Mouse (Mus musculus) ES-E14 (cell line): Measurements from ENCODE around the gene Msl3l2. TPM values are rescaled to one million over a fixed set of nuclear protein-coding genes. Genes with fewer than 3 reads are reported as not detected.

Source experiments
- DNase-seq: peaks from one replicate; pipeline ENCODE4 v3.0.0-alpha.2; 2013; ENCODE audit warnings: low read depth, low spot score
- H3K27ac ChIP-seq: 2 replicates; pipeline ENCODE4 v1.5.1; 2012; ENCODE audit warnings: low read depth, mild to moderate bottlenecking, low read length, moderate library complexity, mixed read lengths; ENCODE audit not compliant: poor library complexity, insufficient read depth, severe bottlenecking
- H3K36me3 ChIP-seq: 2 replicates; pipeline ENCODE4 v1.6.1; 2012; ENCODE audit warnings: mild to moderate bottlenecking, low read length, moderate library complexity, mixed read lengths; ENCODE audit not compliant: control insufficient read depth, poor library complexity, insufficient read depth, severe bottlenecking
- H3K4me1 ChIP-seq, 2 experiments: fragments of 150-350 bp in 1 of 2; sonication (generic) in 1 of 2; 2 replicates each; pipeline ENCODE4 v1.6.1; 2012; ENCODE audit warnings: low read length in 2 of 2, mild to moderate bottlenecking in 1 of 2, mixed read lengths in 1 of 2; ENCODE audit not compliant: control insufficient read depth in 2 of 2, insufficient read depth in 2 of 2, poor library complexity in 1 of 2
- H3K4me3 ChIP-seq, 2 experiments: fragments of 150-350 bp in 1 of 2; sonication (generic) in 1 of 2; 2 replicates each; pipeline ENCODE4 v1.5.1; 2012; ENCODE audit warnings: low read length in 2 of 2, low read depth in 1 of 2, mild to moderate bottlenecking in 1 of 2, mixed read lengths in 1 of 2; ENCODE audit not compliant: insufficient read depth in 1 of 2, poor library complexity in 1 of 2, severe bottlenecking in 1 of 2
- H3K9ac ChIP-seq: 2 replicates; pipeline ENCODE4 v1.6.1; 2012; ENCODE audit warnings: low read depth, mild to moderate bottlenecking, low read length, mixed read lengths; ENCODE audit not compliant: poor library complexity, insufficient read depth, severe bottlenecking
- H3K9me3 ChIP-seq: fragments of 150-350 bp; sonication (generic); 2 replicates; pipeline ENCODE4 v1.6.1; 2012; ENCODE audit warnings: low read depth, mild to moderate bottlenecking, low read length; ENCODE audit not compliant: control insufficient read depth, insufficient read depth
- CHD2 ChIP-seq: IDR thresholded peaks from 2 replicates; pipeline ENCODE4 v1.6.1; 2014; ENCODE audit warnings: mild to moderate bottlenecking, low read depth, low read length, inconsistent platforms
- HCFC1 ChIP-seq: IDR thresholded peaks from 2 replicates; pipeline ENCODE4 v1.6.1; 2012; ENCODE audit warnings: low read length, inconsistent platforms, borderline replicate concordance; ENCODE audit not compliant: insufficient read depth
- MAFK ChIP-seq: IDR thresholded peaks from 2 replicates; pipeline ENCODE4 v1.6.1; 2014; ENCODE audit warnings: mild to moderate bottlenecking, low read depth, low read length, inconsistent platforms; ENCODE audit not compliant: insufficient read depth
- ZC3H11A ChIP-seq: IDR thresholded peaks from 2 replicates; pipeline ENCODE4 v1.6.1; 2012; ENCODE audit warnings: low read depth, mild to moderate bottlenecking, inconsistent platforms, low read length, borderline replicate concordance
- ZNF384 ChIP-seq: IDR thresholded peaks from 2 replicates; pipeline ENCODE4 v1.6.1; 2012; ENCODE audit warnings: low read depth, low read length, inconsistent platforms
- in situ Hi-C, 2 experiments: fragments of 600-800 bp; cut with MboI; formaldehyde crosslinking; loops; one replicate each; pipeline ENCODE4 v1.15.1; 2025; ENCODE audit warnings: low sequenced_read_pairs in 2 of 2, inconsistent platforms in 1 of 2; ENCODE audit not compliant: unreplicated experiment in 2 of 2
- total RNA-seq: library from RNA; depleted of rRNA; stranded (reverse); fragments of 300-350 nt; gene quantifications from 2 replicates; pipeline ENCODE4 v1.2.3, GENCODE M21; 2012; rRNA removed

Msl3l2 gene
- total RNA-seq, 1 experiment: 3.3 TPM

GRCm38 (mm10) chr10:56164411-56164810 lies 57.7 kb downstream of the Msl3l2 start:
- in situ Hi-C loops: no loop called here
- TF ChIP-seq HCFC1 (no peak), CHD2 (no peak), ZC3H11A (no peak), ZNF384 (no peak), MAFK (no peak)
- Histone ChIP-seq H3K9ac (no peak overlapping the region), H3K4me1 (no peaks in the 10 kb centered on the region), H3K9me3 (no peaks in the 10 kb centered on the region), H3K27ac (no peak overlapping the region), H3K4me3 (no peak overlapping the region), H3K36me3 (no peaks in the 10 kb centered on the region)
- DNase-seq: no peak

- no peak for TF ChIP-seq CHD2
- TF ChIP-seq ZNF384: no peak
- no peak for TF ChIP-seq MAFK
- no peak for TF ChIP-seq HCFC1
- TF ChIP-seq ZC3H11A: no peak
- H3K36me3 ChIP-seq: no peaks in the 10 kb centered on the region
- in situ Hi-C loops: no loop called here
- H3K9ac ChIP-seq: no peak overlapping the region
- H3K4me1 ChIP-seq: no peaks in the 10 kb centered on the region
- no peak for DNase-seq
- no peak overlapping the region for H3K27ac ChIP-seq
- no peak overlapping the region for H3K4me3 ChIP-seq
- H3K9me3 ChIP-seq: no peaks in the 10 kb centered on the region
These were observed 59.0 kb downstream of the Msl3l2 start for GRCm38 (mm10) chr10:56165758-56166157.

Other genes with a start within 250 kb of the Msl3l2 start
- gene Tbc1d32, start 121.8 kb downstream of the Msl3l2 start, total RNA-seq: 6.1 and 6.7 TPM in 2 replicates